Mouse (Mus musculus): ENCODE results near the gene Eif3f.

The Eif3f gene

DNA sequence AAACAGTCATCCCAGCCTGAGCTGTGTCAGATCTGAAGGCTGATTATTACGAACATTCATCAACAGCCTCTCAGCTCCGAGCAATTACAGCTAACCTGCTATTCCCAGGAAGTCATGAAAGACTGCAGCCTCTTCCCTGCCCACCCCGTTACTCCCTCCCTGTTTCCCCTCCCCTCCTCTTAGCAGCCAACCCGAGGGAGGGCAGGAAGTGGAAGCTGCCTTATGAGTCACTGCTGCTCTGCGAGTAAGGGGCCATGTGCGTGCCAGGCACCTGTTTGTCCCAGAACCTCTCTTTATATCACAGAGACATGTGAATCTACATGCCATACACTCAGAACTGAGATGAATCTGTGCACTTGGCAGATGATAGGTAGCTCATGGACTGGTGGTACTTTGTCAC, 34.0 kb downstream of the Eif3f start:
- no peak for DNase-seq

DNA sequence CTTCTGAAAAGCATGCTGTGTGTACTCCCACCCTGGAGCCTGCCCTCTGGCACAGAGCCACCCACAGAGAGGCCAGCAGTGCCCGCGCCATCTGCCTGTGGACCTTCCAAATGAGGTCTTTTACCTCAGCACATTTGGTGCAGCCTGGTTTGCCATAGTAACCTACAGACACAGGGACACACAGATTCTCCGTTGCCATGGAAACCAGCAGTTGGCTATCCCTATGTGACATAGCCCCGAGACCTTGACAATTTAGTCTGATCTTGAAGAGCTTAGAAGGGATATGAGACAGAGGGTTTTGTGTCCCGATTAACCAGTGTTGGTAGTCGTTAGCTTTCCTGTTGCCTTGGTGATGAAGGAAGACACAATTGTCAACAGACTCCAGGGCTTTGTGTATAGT, 38.1 kb downstream of the Eif3f start:
- DNase-seq = no peak

DNA sequence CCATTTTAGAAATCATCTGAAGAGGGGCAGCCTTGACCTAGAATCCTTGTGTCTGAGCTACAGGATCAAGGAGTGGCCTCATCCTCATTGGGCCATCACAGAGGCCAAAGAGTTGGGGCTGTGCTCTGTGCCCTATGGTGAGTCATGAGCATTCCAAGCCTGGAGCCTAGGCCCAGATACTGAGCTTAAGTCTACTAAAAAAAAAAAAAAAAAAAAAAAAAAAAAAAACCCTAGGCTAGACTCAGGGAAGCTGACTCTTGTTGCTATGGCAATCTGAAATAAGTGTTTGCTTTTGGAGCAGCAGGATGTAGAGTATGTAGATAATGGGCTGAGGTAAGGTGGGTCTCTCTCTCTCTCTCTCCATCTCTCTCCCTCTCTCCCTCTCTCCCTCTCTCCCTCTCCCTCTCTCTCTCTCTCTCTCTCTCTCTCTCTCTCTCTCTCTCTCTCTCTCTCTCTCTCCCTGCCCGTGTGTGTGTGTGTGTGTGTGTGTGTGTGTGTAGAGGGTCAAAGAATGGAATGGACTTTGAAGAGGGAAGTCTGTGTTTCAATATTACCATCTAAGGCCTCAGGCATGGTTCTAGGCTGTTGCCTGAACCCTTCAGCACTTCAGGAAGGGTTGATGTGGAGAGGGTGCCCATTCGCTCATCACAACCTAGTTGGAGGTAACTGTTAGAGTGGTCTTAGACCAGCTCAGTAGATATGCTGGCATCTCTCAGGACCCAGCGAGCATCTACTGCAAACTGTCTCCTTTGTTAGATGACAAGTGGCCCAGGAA, 51.9 kb downstream of the Eif3f start:
- no peak for DNase-seq

DNA sequence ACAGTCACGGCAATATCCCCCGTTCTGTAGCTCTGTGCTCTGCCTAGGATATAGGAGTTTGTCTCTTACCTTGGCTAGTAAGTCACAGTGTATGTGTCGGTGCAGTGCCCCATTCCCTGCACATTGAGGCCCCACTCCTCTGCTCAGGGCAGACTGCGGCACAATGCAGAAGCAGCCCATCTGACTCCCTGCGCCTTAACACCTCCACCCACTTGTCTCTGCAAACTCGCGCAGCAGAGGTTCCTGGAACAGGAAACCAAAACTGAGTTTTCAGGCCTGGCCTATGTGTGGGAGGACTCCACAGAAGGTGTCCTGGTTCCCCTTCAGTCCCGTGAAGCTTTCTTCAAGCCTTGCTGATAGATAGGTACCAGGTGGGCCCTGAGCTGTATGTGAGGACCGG, 57.0 kb downstream of the Eif3f start:
- DNase-seq = no peak

Measured in spleen, adult 18-20 months (tissue).